Comparison of ENCODE assay signal across 8 mouse cellular contexts in the genomic region with DNA sequence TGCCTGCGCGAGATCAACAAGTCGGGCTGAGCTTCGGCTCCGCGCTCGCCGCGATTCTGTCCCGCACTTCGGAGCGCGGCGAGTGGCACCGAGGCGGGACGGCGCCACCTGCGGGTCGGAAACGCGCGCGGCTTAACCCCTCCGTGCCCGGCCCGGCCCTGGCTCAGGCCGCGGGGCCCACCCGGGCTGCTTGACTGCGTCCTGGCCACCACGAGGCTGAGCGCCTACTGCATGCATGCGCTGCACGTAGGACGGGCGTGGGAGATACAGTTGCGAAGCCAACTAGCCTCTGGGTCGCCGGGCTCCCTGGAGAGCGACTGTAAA. TPM values are rescaled to one million over a fixed set of nuclear protein-coding genes. Genes with fewer than 3 reads are reported as not detected.
DNase-seq lines count a peak whose midpoint lies in the region; ATAC-seq and TF ChIP-seq lines count a peak whose summit lies in the region.

A gene (minus strand): TSS at position 80 of the 324 bp plus-strand sequence.

- H3K4me2 ChIP-seq in CH12.LX (ENCODE audit: insufficient read depth, low read depth, poor library complexity, severe bottlenecking), result peak within 1 kb of the TSS; percentile 53
- H3K4me2 ChIP-seq in forebrain, postnatal 0 days (ENCODE audit: low read depth), result peak within 1 kb of the TSS; percentile 65
- H3K4me2 ChIP-seq in liver, embryonic 16.5 days (ENCODE audit: low read depth, low read length), result peak within 1 kb of the TSS; percentile 61

- H3K9ac ChIP-seq in CH12.LX (ENCODE audit: insufficient read depth, low read depth), result peak within 1 kb of the TSS; percentile 60; the same call in 1 of the 2 replicates
- peak within 1 kb of the TSS; percentile 72 for H3K9ac ChIP-seq in forebrain, postnatal 0 days
- no peak within 1 kb of the TSS for H3K9ac ChIP-seq in liver, embryonic 16.5 days (ENCODE audit: low read depth, low read length)

- under 1% methylated on average over 41 of the region's 41 CpGs for WGBS in forebrain, postnatal 0 days
- under 1% methylated on average over 41 of the region's 41 CpGs for WGBS in liver, embryonic 16.5 days (ENCODE audit: insufficient replicate concordance)
- under 1% methylated on average over 41 of the region's 41 CpGs for WGBS in olfactory bulb, adult 2 months

- DNase-seq in CH12.LX (ENCODE audit: extremely low read depth), result peak; percentile 35
- DNase-seq in cerebellum, adult 11-12 months, result peak; percentile 55
- DNase-seq in forebrain, postnatal 0 days, result peak; percentile 92
- DNase-seq in heart, postnatal 10 days, result peak; percentile 87 to 89
- DNase-seq in kidney, postnatal 4 days, result peak; percentile 87 to 91
- DNase-seq in testis, postnatal 14 days (ENCODE audit: low spot score), result peak; percentile 27

- in situ Hi-C loops in CH12.LX (cut with MboI; ENCODE audit: low pct_ligation_motif_present, low pct_unique_long_range_greater_than_20kb, low sequenced_read_pairs), result no loop called here

- H3K36me3 ChIP-seq in CH12.LX (replicated peaks in 1 of 2; ENCODE audit: control insufficient read depth in 1 of 2, insufficient read depth in 1 of 2, low read length in 1 of 2), result peaks cover 0 to 20% of the 10 kb centered on the region in 2 experiments
- H3K36me3 ChIP-seq in forebrain, postnatal 0 days (ENCODE audit: insufficient read depth), result peaks cover 2% of the 10 kb centered on the region; the same call in 1 of the 2 replicates
- no peaks in the 10 kb centered on the region for H3K36me3 ChIP-seq in liver, embryonic 16.5 days (ENCODE audit: control insufficient read depth, insufficient read depth)

- peak; percentile 83 for ATAC-seq in forebrain, postnatal 0 days
- peak; percentile 20 for ATAC-seq in liver, embryonic 16.5 days (ENCODE audit: low read depth)

- peak within 1 kb of the TSS; percentile 10 to 55 (median 42) for H3K4me3 ChIP-seq in CH12.LX (replicated peaks in 1 of 3; ENCODE audit: low read depth in 2 of 3, low read length in 2 of 3, poor library complexity in 1 of 3)
- H3K4me3 ChIP-seq in forebrain, postnatal 0 days (ENCODE audit: low read depth, low read length), result peak within 1 kb of the TSS; percentile 68
- H3K4me3 ChIP-seq in liver, embryonic 16.5 days (ENCODE audit: low read depth, low read length), result peak within 1 kb of the TSS; percentile 59
- peak within 1 kb of the TSS; percentile 84 for H3K4me3 ChIP-seq in olfactory bulb, adult 2 months (ENCODE audit: insufficient read depth, low read depth, low read length)

- peaks cover 26% of the 10 kb centered on the region for H3K27me3 ChIP-seq in CH12.LX (replicated peaks)
- H3K27me3 ChIP-seq in forebrain, postnatal 0 days (ENCODE audit: insufficient read depth, low read length), result no peaks in the 10 kb centered on the region
- H3K27me3 ChIP-seq in liver, embryonic 16.5 days (ENCODE audit: control insufficient read depth, insufficient read depth, low read depth, low read length), result peaks cover 59% of the 10 kb centered on the region

- peaks cover 2 to 16% of the 10 kb centered on the region in 2 experiments for H3K4me1 ChIP-seq in CH12.LX (ENCODE audit: control insufficient read depth in 1 of 2, insufficient read depth in 2 of 2)
- peaks cover 7% of the 10 kb centered on the region for H3K4me1 ChIP-seq in forebrain, postnatal 0 days (ENCODE audit: insufficient read depth)
- peaks cover 3% of the 10 kb centered on the region for H3K4me1 ChIP-seq in liver, embryonic 16.5 days (ENCODE audit: control insufficient read depth, low read depth, low read length)
- peaks cover 44% of the 10 kb centered on the region for H3K4me1 ChIP-seq in olfactory bulb, adult 2 months (ENCODE audit: control insufficient read depth, insufficient read depth, low read length)

- TF ChIP-seq CTCF in CH12.LX (conservative IDR thresholded peaks at IDR 0.05 in 1 of 2, IDR thresholded peaks at IDR 0.05 in 1 of 2; ENCODE audit: low read depth in 2 of 2, low read length in 2 of 2), result peak in 1 of 2 experiments; percentile 75; a peak in 2 of 4 replicates
- peak; percentile 86 for TF ChIP-seq CTCF in forebrain, postnatal 0 days (IDR thresholded peaks at IDR 0.05; ENCODE audit: low read depth)
- TF ChIP-seq CTCF in olfactory bulb, adult 2 months (IDR thresholded peaks at IDR 0.05; ENCODE audit: insufficient read depth, low read depth, low read length), result peak; percentile 72

- peaks cover 4% of the 10 kb centered on the region for H3K9me3 ChIP-seq in CH12.LX (replicated peaks; ENCODE audit: low read length)
- H3K9me3 ChIP-seq in forebrain, postnatal 0 days (ENCODE audit: low read length), result no peaks in the 10 kb centered on the region
- no peaks in the 10 kb centered on the region for H3K9me3 ChIP-seq in liver, embryonic 16.5 days (replicated peaks; ENCODE audit: control insufficient read depth, low read length)

- intact Hi-C loops in heart, postnatal 10 days (cut with DNase I), result loop anchor here (1.0 to 2.0 kb wide), 2 partner anchors 78 to 117 kb away; no protein-coding TSS in a partner anchor

- no peak for TF ChIP-seq POLR2A in CH12.LX (IDR thresholded peaks at IDR 0.05; ENCODE audit: low read depth, low read length)
- TF ChIP-seq POLR2A in olfactory bulb, adult 2 months (IDR thresholded peaks at IDR 0.05; ENCODE audit: insufficient read depth, low read depth, low read length), result no peak

- no peak within 1 kb of the TSS for H3K27ac ChIP-seq in CH12.LX (ENCODE audit: insufficient read depth, low read depth)
- peak within 1 kb of the TSS; percentile 62 for H3K27ac ChIP-seq in forebrain, postnatal 0 days (ENCODE audit: low read depth, low read length)
- H3K27ac ChIP-seq in liver, embryonic 16.5 days (ENCODE audit: low read length), result no peak within 1 kb of the TSS
- peak within 1 kb of the TSS; percentile 92 for H3K27ac ChIP-seq in olfactory bulb, adult 2 months (ENCODE audit: insufficient read depth, low read depth, low read length)

- H3K79me2 ChIP-seq in CH12.LX (replicated peaks; ENCODE audit: control insufficient read depth, extremely low read depth, insufficient read depth, poor library complexity, severe bottlenecking), result no peaks in the 10 kb centered on the region

- peak; percentile 53 for TF ChIP-seq RAD21 in CH12.LX (IDR thresholded peaks at IDR 0.05; ENCODE audit: low read depth, low read length)

- no peak for TF ChIP-seq EP300 in CH12.LX (IDR thresholded peaks at IDR 0.05; ENCODE audit: low read length)

- dilution Hi-C loops in CH12.LX (cut with MboI; ENCODE audit: extremely low pct_ligation_motif_present, extremely low pct_unique_long_range_greater_than_20kb, low sequenced_read_pairs), result no loop called here

TF ChIP-seq in CH12.LX, 34 proteins besides CTCF, POLR2A, EP300 and RAD21:
- peak; percentile 73 for TF ChIP-seq UBTF (IDR thresholded peaks at IDR 0.05; ENCODE audit: low read depth, low read length)
- TF ChIP-seq MAX (IDR thresholded peaks at IDR 0.05; ENCODE audit: low read length), result peak; percentile 71
- no peak for TF ChIP-seq KAT2A (IDR thresholded peaks at IDR 0.05; ENCODE audit: insufficient replicate concordance, low read length)
- TF ChIP-seq SMC3 (IDR thresholded peaks at IDR 0.05; ENCODE audit: low read depth, low read length), result peak; percentile 75
TF ChIP-seq in CH12.LX: peak in this region for 3.

RNA-seq across cellular contexts. Expression of the gene that starts here (rescaled TPM):
- 2.5 and 2.6 TPM in 2 replicates for total RNA-seq in CH12.LX (2012; rRNA removed)
- total RNA-seq in CH12.LX (2014; rRNA removed), result 5.0 and 5.1 TPM in 2 replicates
- polyA plus RNA-seq in CH12.LX (2012; ENCODE audit: insufficient read length, low read depth), result 5.6 and 6.6 TPM in 2 replicates
- total RNA-seq in forebrain, postnatal 0 days (2014; rRNA removed), result 15.5 and 21.8 TPM in 2 replicates
- 2.9 and 4.1 TPM in 2 replicates for polyA plus RNA-seq in forebrain, postnatal 0 days (2015; fragmentation: Nextera tagmentation; extraction: Ambion mirVana)
- total RNA-seq in heart, postnatal 10 days (2021), result 10 to 100 TPM; 45.4 to 50.2 TPM
- polyA plus RNA-seq in liver, embryonic 16.5 days (2015; fragmentation: Nextera tagmentation; extraction: Ambion mirVana), result 0.14 and 0.16 TPM in 2 replicates
- 145 TPM in 1 of 2 replicates, not detected in the other for polyA plus RNA-seq in olfactory bulb, adult 2 months (2012; ENCODE audit: insufficient read depth, insufficient read length, low replicate concordance, missing spikeins)

Comparison
In these comparisons a context has a peak if more than half of its experiments do, and no peak if none do; other contexts are left out.
1. RNA of the gene that starts here (polyA plus RNA-seq): 145 TPM in olfactory bulb, adult 2 months; 5.6 to 6.6 TPM in CH12.LX, 2.9 to 4.1 TPM in forebrain, postnatal 0 days and 0.14 to 0.16 TPM in liver, embryonic 16.5 days; every median in the first group is over 10 times any median in the second.
2. Peak in ATAC-seq, H3K4me3 ChIP-seq and H3K4me2 ChIP-seq in liver, embryonic 16.5 days; RNA of the gene not detected or under 1 TPM.
3. DNase-seq: peak in every context shown above with its lines; median percentile 92 in forebrain, postnatal 0 days; 89 in kidney, postnatal 4 days; 88 in heart, postnatal 10 days; 55 in cerebellum, adult 11-12 months; 35 in CH12.LX; 27 in testis, postnatal 14 days.
4. H3K27ac ChIP-seq: peak in forebrain, postnatal 0 days (single experiment) and olfactory bulb, adult 2 months (single experiment); none in CH12.LX (single experiment) and liver, embryonic 16.5 days (single experiment).
5. Peak in every context shown above with its lines, with median percentiles within 50 percentile points of each other: H3K4me2 ChIP-seq and H3K4me3 ChIP-seq.